Mouse (Mus musculus) frontal cortex, postnatal 36 days (tissue): ENCODE measurements at regions not wholly inside any gene's neighbourhood (a gene's known extent, or its start where the extent isn't known, plus 50 kb on each side); places are given as distances from the start of the nearest gene placed in this dataset.

Source experiments
- DNase-seq, 2 experiments: peaks; one replicate each; pipeline ENCODE4 v3.0.0; 2022; ENCODE audit warnings: low spot score in 2 of 2

DNA sequence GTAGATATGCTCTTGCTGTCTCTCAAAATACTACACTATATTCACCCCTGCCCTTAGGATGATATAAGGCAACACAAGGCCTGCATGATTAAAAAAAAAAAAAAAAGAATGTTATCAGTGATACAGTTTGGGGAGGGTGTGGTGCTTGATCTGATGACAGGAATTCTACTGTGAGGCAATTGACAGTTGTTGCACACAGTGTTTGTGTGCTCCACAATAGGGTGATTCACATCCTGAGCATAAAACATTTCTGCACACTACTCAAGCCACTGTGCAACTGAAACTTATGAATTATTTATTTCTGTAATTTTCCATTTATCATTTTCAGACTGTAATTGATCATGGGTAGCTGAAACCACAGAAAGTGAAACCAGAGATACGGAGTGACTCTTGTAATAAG, 277.2 kb upstream of the Adgrl4 start:
- DNase-seq, result no peak

DNA sequence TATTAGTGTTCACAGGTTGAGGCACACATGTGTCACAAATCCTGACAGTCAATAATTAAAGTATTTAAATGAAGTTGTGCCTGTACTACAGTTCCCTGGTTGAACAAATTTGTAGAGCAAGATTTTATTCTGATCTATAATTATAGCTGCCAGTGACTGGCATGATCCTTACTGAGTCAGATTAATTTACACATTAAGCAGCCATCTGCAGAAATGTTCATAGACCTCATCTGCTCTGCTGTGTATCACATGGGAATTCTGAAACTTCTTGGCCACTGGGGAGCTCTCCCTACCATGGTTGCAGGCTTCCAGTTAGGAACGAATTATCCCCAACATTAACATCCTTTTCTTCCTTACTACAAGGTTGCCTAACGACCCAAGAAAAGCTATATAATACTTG, 255.6 kb upstream of the Adgrl4 start:
- DNase-seq, result no peak

DNA sequence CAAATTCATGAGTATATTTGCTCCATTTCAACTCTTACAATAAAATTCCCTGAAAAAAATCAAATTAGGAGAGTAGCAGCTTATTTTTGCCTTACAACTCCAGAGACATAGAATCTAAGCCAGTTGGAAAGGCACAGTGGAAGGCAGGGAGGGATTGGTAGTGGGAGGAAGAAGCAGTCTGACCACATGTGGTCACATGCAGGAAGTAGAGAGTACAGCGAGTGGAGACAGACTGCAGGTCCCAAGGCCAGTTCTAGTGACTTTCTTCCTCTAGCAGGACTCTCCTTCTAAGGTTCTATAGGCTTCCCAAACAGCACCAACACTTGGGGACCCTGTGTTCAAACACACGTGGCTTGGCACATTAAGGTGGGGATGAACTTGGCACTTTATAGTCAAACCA, 245.6 kb upstream of the Adgrl4 start:
- no peak for DNase-seq

GRCm38 (mm10) chr3:151210978-151211377, 226.7 kb upstream of the Adgrl4 start:
- DNase-seq, result no peak

GRCm38 (mm10) chr3:151216764-151217502, 220.8 kb upstream of the Adgrl4 start:
- no peak for DNase-seq

DNA sequence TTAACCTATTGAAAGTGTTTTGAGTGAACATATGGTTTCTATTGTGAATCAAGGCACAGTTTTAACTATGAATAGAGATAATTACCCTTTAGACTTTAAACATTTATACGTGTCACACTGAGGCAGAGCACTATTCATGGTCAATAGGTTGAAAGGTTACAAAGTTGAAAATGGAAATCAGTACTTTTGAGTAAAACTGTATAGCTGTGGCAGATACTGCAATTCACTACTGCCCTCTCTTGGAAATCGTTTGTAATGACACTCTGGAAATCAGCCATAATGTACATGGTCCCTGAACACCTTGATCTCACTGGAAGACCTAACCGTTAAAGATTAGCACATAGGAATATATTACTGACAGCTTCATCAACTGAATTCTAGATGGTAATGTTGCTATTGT, 215.3 kb upstream of the Adgrl4 start:
- DNase-seq, result no peak

DNA sequence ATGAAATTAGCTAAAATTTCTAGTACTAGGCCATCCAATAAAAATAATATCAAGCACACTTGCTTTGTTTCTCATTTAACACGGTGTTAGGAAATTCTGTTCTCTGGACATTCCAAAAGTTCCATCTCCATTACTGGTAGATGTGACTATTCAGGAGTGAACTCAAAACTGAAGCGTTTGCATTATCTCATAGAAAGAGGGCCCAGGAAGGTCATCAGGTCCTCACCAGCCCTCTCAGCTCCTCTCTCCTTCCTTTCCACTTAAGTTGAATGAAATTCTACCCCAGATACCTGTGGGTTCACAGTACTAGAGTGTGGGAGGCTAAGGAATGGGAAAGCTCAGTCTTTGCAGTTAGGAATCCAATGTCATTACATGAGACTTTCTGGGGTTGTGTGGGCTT, 185.2 kb upstream of the Adgrl4 start:
- no peak for DNase-seq

GRCm38 (mm10) chr3:151262821-151263220, 174.9 kb upstream of the Adgrl4 start:
- no peak for DNase-seq

DNA sequence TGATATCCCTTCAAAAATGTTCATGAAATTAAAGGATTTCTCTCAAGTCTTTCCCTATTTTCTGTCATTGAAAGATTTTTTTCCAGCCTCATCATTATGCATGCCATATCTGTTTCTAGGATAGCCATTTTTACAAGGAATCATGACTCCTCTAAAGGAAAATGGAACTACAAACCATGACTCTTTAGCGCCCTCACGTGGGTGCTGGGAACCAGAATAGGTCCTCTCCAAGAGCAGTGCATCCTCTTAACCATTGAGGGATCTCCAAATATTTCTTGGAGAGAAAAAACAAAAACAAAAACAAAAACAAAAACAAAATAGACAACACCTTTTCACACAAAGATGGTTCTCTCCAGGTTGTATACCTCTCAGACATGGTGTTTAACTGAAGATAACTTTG, 172.0 kb upstream of the Adgrl4 start:
- no peak for DNase-seq

DNA sequence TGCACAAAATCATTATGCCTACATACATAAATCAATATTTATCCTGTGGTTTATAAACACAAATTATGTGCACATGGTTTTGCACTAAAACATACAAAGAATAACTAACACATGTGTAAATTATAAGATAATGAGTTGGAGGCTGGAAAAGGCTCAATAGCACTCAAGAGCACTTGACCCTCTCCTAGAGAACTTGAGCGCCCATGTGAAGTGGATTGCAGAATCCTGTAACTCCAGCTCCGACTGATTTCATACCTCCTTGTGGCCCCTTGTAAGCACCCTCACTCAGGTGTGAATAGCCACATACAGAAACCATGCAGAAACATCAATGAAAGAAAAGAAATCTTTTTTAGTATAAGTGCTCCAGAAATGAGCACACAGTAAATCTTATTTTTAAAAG, 168.2 kb upstream of the Adgrl4 start:
- no peak for DNase-seq

GRCm38 (mm10) chr3:151283829-151284228, 153.9 kb upstream of the Adgrl4 start:
- no peak for DNase-seq

DNA sequence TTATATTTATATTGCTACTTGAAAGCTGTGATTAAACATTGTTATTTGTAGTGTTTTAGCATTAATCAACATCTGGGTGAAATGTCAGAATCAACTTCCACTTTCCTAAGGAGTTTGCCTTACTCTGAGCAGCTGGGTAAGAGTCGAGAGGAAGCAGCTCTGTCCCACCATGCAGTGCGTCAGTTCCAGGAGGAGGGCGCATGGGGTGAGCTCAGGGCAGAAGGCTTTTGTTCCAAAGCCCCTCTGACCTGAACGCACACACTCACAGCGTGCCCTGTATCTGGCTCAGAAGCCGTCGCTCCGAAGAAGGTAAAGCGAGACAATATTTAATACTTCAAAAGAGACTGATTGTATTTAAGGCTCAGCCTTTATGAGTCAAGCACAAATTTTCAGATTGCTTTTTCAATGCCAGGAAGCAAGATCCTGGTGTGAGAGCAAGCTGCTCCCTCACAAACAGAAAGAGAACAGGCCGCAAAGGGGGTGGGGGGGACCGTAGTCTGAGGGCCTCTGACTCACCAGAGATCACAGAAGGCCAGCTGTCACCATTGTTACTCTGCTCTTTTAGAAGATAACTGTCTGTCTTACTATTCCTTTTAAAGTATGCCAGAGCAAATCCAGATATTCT, 143.6 kb upstream of the Adgrl4 start:
- DNase-seq, result no peak

- DNase-seq, result no peak
These were observed 143.1 kb upstream of the Adgrl4 start for GRCm38 (mm10) chr3:151294606-151295005.

DNA sequence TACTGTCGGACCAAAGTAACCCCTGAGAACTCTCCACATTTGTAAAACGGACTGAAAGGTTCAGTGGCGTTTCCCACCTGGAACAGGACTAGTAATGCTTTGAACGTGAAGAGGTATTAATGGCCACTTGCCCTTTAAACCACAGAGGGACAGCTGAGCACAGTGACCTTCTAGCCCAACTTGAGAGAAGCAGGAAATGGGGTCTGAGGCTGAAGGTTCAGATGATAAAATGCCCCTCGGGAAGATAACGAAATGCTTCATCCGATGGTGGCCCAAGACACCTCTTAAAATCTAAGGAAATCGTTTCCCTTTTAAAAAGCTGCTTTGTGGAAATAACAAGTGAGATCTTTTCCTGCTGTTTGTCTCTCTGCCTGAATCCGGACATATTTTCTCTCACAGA, 142.7 kb upstream of the Adgrl4 start:
- DNase-seq, result no peak

- DNase-seq, result no peak
These were observed 139.4 kb upstream of the Adgrl4 start for GRCm38 (mm10) chr3:151298325-151298724.

- no peak for DNase-seq
These were observed 132.3 kb upstream of the Adgrl4 start for GRCm38 (mm10) chr3:151305402-151305801.

GRCm38 (mm10) chr3:151307975-151308374, 129.7 kb upstream of the Adgrl4 start:
- DNase-seq, result no peak

GRCm38 (mm10) chr3:151323835-151324234, 113.9 kb upstream of the Adgrl4 start:
- DNase-seq, result no peak

DNA sequence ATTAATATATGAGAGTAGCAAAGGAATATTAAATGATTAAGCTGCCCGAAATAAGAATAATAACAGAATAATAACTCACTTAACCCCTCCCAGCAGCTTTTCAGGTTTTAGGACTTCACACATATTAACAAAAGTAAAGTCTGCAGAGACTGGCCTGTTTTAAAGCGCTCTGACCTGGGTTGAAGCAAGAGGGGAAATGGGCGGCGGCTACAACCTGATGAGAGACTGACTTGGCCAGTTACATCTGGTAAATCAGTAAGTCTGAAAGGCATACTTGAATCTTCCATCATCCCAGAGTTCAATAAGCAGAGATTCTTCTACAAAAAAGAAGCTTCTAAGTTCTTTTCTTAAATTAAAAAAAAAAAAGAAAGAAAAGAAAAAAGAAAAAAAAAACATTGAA, 107.9 kb upstream of the Adgrl4 start:
- no peak for DNase-seq

GRCm38 (mm10) chr3:151331906-151332305, 105.8 kb upstream of the Adgrl4 start:
- no peak for DNase-seq

- no peak for DNase-seq
These were observed 105.4 kb upstream of the Adgrl4 start for GRCm38 (mm10) chr3:151332317-151332687.

GRCm38 (mm10) chr3:151332688-151333452, 104.8 kb upstream of the Adgrl4 start:
- no peak for DNase-seq

GRCm38 (mm10) chr3:151333867-151334341, 103.8 kb upstream of the Adgrl4 start:
- DNase-seq, result no peak
